Mouse (Mus musculus) stomach, embryonic 15.5 days (tissue): ENCODE measurements at regions not wholly inside any gene's neighbourhood (a gene's known extent, or its start where the extent isn't known, plus 50 kb on each side); places are given as distances from the start of the nearest gene placed in this dataset.
"Not testable (repeated sequence)": the region's sequence is repeated elsewhere in the genome, so short reads cannot be mapped to it uniquely, and the experiment has no call there.

ENCODE experiments used
- ATAC-seq: fragments of 200-750 bp; cut with Nextera tagmentation; 2 replicates; pipeline ENCODE4 v1.8.0; 2017; ENCODE audit warnings: low read depth, moderate number of reproducible peaks, moderate TSS enrichment; ENCODE audit not compliant: insufficient read depth, low FRiP score
- H3K27ac ChIP-seq: fragments of 300-500 bp; sonication (generic); 2 replicates; pipeline ENCODE4 v1.5.1; 2015; ENCODE audit warnings: mild to moderate bottlenecking, inconsistent platforms
- H3K27me3 ChIP-seq: fragments of 300-500 bp; sonication (generic); replicated peaks from 2 replicates; pipeline ENCODE4 v1.6.1; 2015; ENCODE audit warnings: inconsistent platforms
- H3K36me3 ChIP-seq: fragments of 300-500 bp; sonication (generic); 2 replicates; pipeline ENCODE4 v1.6.1; 2015; ENCODE audit warnings: inconsistent platforms
- H3K4me1 ChIP-seq: fragments of 300-500 bp; sonication (generic); 2 replicates; pipeline ENCODE4 v1.6.1; 2015; ENCODE audit warnings: inconsistent platforms
- H3K4me2 ChIP-seq: fragments of 300-500 bp; sonication (generic); 2 replicates; pipeline ENCODE4 v1.6.1; 2015; ENCODE audit warnings: mild to moderate bottlenecking, inconsistent platforms
- H3K4me3 ChIP-seq: fragments of 300-500 bp; sonication (generic); replicated peaks from 2 replicates; pipeline ENCODE4 v1.5.1; 2015; ENCODE audit warnings: inconsistent platforms
- H3K9ac ChIP-seq: fragments of 300-500 bp; sonication (generic); 2 replicates; pipeline ENCODE4 v1.6.1; 2015; ENCODE audit warnings: inconsistent platforms
- H3K9me3 ChIP-seq: fragments of 300-500 bp; sonication (generic); 2 replicates; pipeline ENCODE4 v1.6.1; 2016; ENCODE audit warnings: inconsistent platforms
- WGBS: fragments of 180-500 bp; shearing (Covaris S2); methylation state at CpG from one replicate; pipeline ENCODE4 v1.1.7; 2015; 5-methylcytosine and 5-hydroxymethylcytosine counted together

- Histone ChIP-seq H3K27ac (no peak overlapping the region), H3K4me3 (no peak overlapping the region), H3K4me2 (no peak overlapping the region), H3K4me1 (no peaks in the 10 kb centered on the region), H3K9me3 (no peaks in the 10 kb centered on the region), H3K36me3 (no peaks in the 10 kb centered on the region), H3K9ac (no peak overlapping the region), H3K27me3 (no peaks in the 10 kb centered on the region)
- WGBS: 49% methylated on average over 3 of the region's 3 CpGs
- no peak for ATAC-seq
Measured at GRCm38 (mm10) chr1:113932492-113932891, 1752.1 kb upstream of the Cntnap5a start.

DNA sequence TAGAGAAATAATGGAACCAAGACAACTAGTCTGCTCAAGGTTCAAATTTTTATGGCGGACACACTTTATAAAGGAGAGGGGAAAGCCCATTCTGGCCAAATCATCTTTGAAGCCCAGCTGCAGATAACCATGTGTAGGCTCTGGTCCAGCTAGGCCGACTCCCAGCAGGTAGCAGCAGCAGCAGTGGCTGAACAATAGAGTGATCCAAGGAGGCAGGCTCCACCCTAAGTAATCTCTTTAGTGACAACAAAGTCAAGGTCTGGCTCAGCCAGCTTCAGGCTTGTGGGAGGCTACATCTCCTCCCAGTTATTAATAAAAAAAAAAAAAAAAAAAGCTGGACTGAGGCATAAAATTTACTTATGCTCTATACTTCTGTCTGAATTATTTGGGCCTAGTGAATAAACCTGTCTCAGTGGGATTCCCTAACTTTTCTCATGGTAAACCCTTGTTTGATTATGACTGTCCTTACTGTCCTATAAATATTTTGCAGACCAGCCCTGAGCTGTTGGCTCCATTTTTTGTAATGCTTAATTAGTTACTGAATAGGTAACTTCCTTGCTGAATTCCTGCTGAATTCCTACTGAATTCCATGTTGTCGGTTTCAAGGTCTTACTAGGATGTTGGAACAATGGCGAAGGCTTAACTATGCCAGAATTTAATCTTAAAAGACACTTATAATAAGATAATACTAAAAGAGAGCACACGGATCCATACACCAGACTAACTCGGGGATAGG is 1726.4 kb upstream of the Cntnap5a start:
- 86% methylated on average over 6 of the region's 6 CpGs for WGBS
- Histone ChIP-seq H3K27me3 (no peaks in the 10 kb centered on the region), H3K36me3 (no peaks in the 10 kb centered on the region), H3K4me1 (no peaks in the 10 kb centered on the region), H3K4me3 (no peak overlapping the region), H3K9ac (no peak overlapping the region), H3K27ac (no peak overlapping the region), H3K4me2 (no peak overlapping the region), H3K9me3 (no peaks in the 10 kb centered on the region)
- no peak for ATAC-seq

DNA sequence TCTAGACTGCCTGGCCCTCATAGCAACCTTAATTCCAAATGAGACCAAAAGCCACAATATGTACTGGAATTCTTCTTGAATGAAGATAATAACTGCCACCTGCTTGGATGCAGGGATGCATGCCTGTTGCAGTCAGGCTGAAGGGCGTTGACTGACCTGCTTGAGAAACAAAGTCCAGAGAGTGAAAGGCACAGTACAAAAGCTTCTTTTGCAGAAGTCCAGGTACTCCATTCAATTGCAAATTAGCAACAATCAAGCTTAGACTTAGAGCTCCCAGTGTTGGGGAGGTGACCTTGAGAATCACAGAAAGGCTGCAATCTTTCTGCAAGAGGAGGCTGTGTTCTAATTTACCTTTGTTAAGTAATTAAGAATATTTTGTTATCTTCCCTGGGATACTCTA is 1725.3 kb upstream of the Cntnap5a start:
- WGBS: 87% methylated on average over 1 of the region's 1 CpGs
- not testable (repeated sequence) for H3K36me3 ChIP-seq, H3K27ac ChIP-seq, H3K9ac ChIP-seq, H3K4me1 ChIP-seq, H3K9me3 ChIP-seq, ATAC-seq, H3K27me3 ChIP-seq, H3K4me3 ChIP-seq, H3K4me2 ChIP-seq

DNA sequence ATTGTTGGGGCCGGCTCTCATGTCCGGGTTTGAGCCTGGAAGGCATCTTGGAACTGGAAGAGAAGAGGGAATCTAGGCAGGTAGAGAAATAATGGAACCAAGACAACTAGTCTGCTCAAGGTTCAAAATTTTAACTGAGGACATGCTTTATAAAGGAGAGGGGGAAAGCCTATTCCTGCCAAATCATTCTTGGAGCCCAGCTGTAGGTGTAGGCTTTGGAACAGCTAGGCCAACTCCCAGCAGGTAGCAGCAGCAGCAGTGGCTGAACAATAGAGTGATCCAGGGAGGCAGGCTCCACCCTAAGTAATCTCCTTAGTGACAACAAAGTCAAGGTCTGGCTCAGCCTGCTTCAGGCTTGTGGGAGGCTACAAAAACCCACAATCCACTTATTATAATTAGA is 1720.6 kb upstream of the Cntnap5a start:
- not testable (repeated sequence) for H3K9ac ChIP-seq, H3K36me3 ChIP-seq, H3K27ac ChIP-seq, H3K4me3 ChIP-seq, H3K9me3 ChIP-seq, H3K4me1 ChIP-seq, ATAC-seq, H3K4me2 ChIP-seq, H3K27me3 ChIP-seq
- WGBS: 55% methylated on average over 2 of the region's 2 CpGs

DNA sequence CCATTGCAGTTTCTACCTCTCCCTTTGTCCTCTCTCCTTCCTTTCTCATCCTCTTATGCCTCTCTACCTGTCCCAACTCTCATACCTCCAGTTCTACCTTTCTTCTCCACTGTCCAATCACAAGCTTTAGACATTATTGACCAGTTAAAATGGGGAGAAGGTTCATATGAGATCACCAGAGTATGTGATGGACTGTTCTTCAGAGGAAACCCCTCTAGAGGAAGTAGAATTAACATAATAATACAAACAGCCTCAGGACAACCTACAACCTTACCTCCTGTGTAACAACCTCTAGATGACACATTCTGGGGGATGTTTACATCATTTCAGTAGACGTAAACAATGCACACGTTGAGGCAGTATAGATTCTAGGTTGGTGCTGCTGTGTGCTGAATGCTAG is 1720.1 kb upstream of the Cntnap5a start:
- no peaks in the 10 kb centered on the region for H3K27me3 ChIP-seq
- H3K9ac ChIP-seq: no peak overlapping the region
- no peaks in the 10 kb centered on the region for H3K9me3 ChIP-seq
- H3K27ac ChIP-seq: no peak overlapping the region
- H3K4me1 ChIP-seq: no peaks in the 10 kb centered on the region
- H3K4me3 ChIP-seq: no peak overlapping the region
- no peak overlapping the region for H3K4me2 ChIP-seq
- no peaks in the 10 kb centered on the region for H3K36me3 ChIP-seq
- no peak for ATAC-seq
- WGBS: 51% methylated on average over 2 of the region's 2 CpGs

DNA sequence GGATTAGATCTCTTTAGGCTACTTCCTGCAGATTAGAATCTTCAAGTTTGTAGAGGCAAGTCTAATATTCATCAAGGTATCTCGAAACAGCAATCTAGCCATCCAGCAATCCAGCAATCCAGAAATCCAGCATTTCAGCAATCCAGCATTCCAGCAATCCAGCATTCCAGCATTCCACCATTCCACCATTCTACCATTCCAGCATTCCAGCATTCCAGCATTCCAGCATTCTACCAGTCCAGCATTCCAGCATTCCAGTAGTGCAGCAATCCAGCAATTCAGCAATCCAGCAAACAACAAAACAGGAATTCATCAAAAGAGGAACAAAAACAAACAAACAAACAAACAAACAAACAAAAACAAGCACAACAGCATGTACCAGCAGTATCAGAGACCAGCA is 1713.9 kb upstream of the Cntnap5a start:
- 85% methylated on average over 1 of the region's 1 CpGs for WGBS
- no peak overlapping the region for H3K27ac ChIP-seq
- no peak overlapping the region for H3K4me2 ChIP-seq
- no peak overlapping the region for H3K9ac ChIP-seq
- no peak for ATAC-seq
- no peaks in the 10 kb centered on the region for H3K36me3 ChIP-seq
- no peaks in the 10 kb centered on the region for H3K27me3 ChIP-seq
- no peaks in the 10 kb centered on the region for H3K4me1 ChIP-seq
- no peak overlapping the region for H3K4me3 ChIP-seq
- H3K9me3 ChIP-seq: no peaks in the 10 kb centered on the region

DNA sequence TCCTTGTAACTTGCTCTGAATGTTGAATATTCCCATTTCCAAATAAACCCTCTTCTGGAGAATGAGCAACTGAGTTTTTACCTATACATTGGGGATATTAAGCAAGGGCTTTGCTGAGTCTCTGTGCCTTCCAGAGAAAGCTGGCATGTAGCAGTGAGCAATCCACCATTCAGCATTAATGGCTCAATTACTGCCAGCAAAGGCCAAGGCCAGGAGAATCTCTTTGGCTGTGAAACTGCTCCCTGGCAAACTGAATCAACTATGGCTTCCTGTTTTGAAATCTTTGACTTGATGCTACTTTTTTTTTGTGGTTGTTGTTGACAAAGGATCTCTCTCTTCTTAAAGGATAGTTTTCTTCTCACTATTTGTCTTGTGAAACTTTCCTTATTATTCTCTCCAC is 1704.4 kb upstream of the Cntnap5a start:
- Histone ChIP-seq H3K4me3 (no peak overlapping the region), H3K27ac (no peak overlapping the region), H3K9ac (no peak overlapping the region), H3K4me1 (no peaks in the 10 kb centered on the region), H3K4me2 (no peak overlapping the region), H3K27me3 (no peaks in the 10 kb centered on the region), H3K9me3 (no peaks in the 10 kb centered on the region), H3K36me3 (no peaks in the 10 kb centered on the region)
- ATAC-seq: no peak

DNA sequence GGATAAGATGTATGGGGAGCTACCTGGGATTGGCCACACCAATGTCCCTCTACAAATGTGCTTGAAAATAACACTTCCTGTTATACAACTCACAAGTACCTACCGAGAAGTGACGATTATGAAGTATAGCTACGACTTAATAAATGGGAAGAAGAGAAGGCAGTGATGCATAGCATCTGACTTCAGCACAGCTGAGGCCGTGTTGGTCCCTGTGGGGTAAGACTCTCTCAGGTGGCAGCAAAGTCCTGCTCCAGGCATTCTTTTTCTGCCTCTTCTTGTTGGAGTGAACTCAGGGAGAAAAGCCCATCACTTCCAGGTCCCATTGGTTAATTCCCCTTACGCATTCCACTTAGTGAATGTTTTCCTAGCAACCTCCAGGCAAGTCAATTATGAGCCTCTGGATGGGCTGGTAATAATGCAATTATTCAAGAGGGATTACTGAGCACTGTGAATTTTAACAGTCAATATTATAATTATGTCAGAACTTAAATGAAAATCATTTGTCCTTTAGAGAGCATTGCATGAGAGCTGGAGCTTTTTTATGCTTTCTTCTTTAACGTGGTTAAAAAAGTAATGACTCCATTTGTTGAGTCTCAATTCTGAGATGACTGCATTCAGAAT is 1694.8 kb upstream of the Cntnap5a start:
- no peak for ATAC-seq
- Histone ChIP-seq H3K4me2 (no peak overlapping the region), H3K36me3 (no peaks in the 10 kb centered on the region), H3K27me3 (no peaks in the 10 kb centered on the region), H3K4me1 (no peaks in the 10 kb centered on the region), H3K27ac (no peak overlapping the region), H3K9me3 (no peaks in the 10 kb centered on the region), H3K4me3 (no peak overlapping the region), H3K9ac (no peak overlapping the region)
- 77% methylated on average over 6 of the region's 6 CpGs for WGBS

- 56% methylated on average over 2 of the region's 2 CpGs for WGBS
- no peak overlapping the region for H3K4me2 ChIP-seq
- no peaks in the 10 kb centered on the region for H3K27me3 ChIP-seq
- no peak for ATAC-seq
- no peak overlapping the region for H3K4me3 ChIP-seq
- no peaks in the 10 kb centered on the region for H3K9me3 ChIP-seq
- no peaks in the 10 kb centered on the region for H3K4me1 ChIP-seq
- no peak overlapping the region for H3K9ac ChIP-seq
- H3K36me3 ChIP-seq: no peaks in the 10 kb centered on the region
- no peak overlapping the region for H3K27ac ChIP-seq
Measured at GRCm38 (mm10) chr1:113992488-113992887, 1692.1 kb upstream of the Cntnap5a start.

- Histone ChIP-seq H3K9ac (no peak overlapping the region), H3K27me3 (no peaks in the 10 kb centered on the region), H3K4me3 (no peak overlapping the region), H3K27ac (no peak overlapping the region), H3K4me1 (no peaks in the 10 kb centered on the region; the same call in 1 of the 2 replicates), H3K9me3 (no peaks in the 10 kb centered on the region), H3K4me2 (no peak overlapping the region), H3K36me3 (no peaks in the 10 kb centered on the region)
- no peak for ATAC-seq
Measured at GRCm38 (mm10) chr1:114037877-114038276, 1646.7 kb upstream of the Cntnap5a start.

GRCm38 (mm10) chr1:114039383-114039782 is 1645.2 kb upstream of the Cntnap5a start:
- ATAC-seq: peak; percentile 50; the same call in 1 of the 2 replicates
- Histone ChIP-seq H3K27ac (no peak overlapping the region), H3K9me3 (no peaks in the 10 kb centered on the region), H3K27me3 (no peaks in the 10 kb centered on the region), H3K4me2 (no peak overlapping the region), H3K9ac (no peak overlapping the region), H3K36me3 (no peaks in the 10 kb centered on the region), H3K4me1 (no peaks in the 10 kb centered on the region; the same call in 1 of the 2 replicates), H3K4me3 (no peak overlapping the region)
- 41% methylated on average over 1 of the region's 1 CpGs for WGBS

DNA sequence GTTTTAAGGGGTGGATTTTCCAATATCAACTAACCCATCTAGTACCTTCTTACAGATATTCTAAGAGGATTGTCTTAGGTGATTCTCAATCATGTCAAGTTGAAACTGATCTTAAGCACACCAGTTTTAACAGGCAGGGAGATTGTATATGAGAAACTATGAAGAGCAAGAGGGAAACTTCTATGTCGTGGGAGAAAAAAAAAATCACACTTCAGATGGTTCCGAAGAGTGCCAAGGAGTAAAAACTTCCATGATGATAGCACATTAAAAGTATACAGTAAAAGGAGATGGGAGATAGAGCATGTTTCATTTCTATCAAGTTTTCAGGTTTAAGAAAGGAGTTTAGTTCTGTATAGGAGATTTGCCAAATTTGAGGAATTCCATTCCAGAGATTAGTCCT is 1621.5 kb upstream of the Cntnap5a start:
- H3K27ac ChIP-seq: no peak overlapping the region
- H3K9ac ChIP-seq: no peak overlapping the region
- H3K9me3 ChIP-seq: no peaks in the 10 kb centered on the region
- 69% methylated on average over 2 of the region's 2 CpGs for WGBS
- H3K4me3 ChIP-seq: no peak overlapping the region
- no peak for ATAC-seq
- no peak overlapping the region for H3K4me2 ChIP-seq
- H3K36me3 ChIP-seq: no peaks in the 10 kb centered on the region
- H3K4me1 ChIP-seq: no peaks in the 10 kb centered on the region
- H3K27me3 ChIP-seq: no peaks in the 10 kb centered on the region

GRCm38 (mm10) chr1:114074506-114074905 is 1610.0 kb upstream of the Cntnap5a start:
- no peak overlapping the region for H3K9ac ChIP-seq
- no peak for ATAC-seq
- no peak overlapping the region for H3K4me3 ChIP-seq
- H3K36me3 ChIP-seq: no peaks in the 10 kb centered on the region
- H3K9me3 ChIP-seq: no peaks in the 10 kb centered on the region
- H3K27me3 ChIP-seq: no peaks in the 10 kb centered on the region
- H3K4me1 ChIP-seq: no peaks in the 10 kb centered on the region
- H3K4me2 ChIP-seq: no peak overlapping the region
- no peak overlapping the region for H3K27ac ChIP-seq
